Mouse (Mus musculus): ENCODE measurements around the gene Mrvi1. TPM values are rescaled to one million over a fixed set of nuclear protein-coding genes. Genes with fewer than 3 reads are reported as not detected.
A peak's percentile ranks its signal among the peaks of the same experiment; 100 is the strongest.

Mrvi1 gene
- total RNA-seq, 1 experiment from 2014 or later = 3.5 TPM

GRCm38 (mm10) chr7:110983621-110984020 lies 1.4 kb upstream of the Mrvi1 start:
- ATAC-seq (ENCODE audit: extremely low read depth, insufficient number of reproducible peaks, low FRiP score, poor library complexity, severe bottlenecking) = no peak

DNA sequence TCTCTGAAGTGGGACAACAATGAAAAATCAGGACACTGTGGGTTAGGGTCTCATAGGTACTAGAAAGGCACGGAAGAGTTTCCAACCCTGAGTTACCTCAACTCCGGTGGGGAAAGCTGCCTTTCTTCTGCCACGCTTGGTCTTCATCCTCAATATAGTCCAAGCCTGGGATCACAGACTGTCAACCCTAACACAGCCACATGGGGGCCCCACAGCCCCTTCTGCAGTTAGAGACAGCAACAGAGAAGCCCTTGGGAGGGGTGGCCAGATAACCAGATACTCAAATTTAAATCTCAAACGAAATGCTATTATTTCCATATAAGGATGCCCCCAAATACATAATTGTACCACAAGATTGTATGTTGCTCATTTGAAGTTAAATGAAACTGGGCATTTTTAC lies 503 bp upstream of the Mrvi1 start:
- 0 out of 2 replicates have a peak, but pooled peaks have one; percentile 42 for ATAC-seq (ENCODE audit: extremely low read depth, insufficient number of reproducible peaks, low FRiP score, poor library complexity, severe bottlenecking)

DNA sequence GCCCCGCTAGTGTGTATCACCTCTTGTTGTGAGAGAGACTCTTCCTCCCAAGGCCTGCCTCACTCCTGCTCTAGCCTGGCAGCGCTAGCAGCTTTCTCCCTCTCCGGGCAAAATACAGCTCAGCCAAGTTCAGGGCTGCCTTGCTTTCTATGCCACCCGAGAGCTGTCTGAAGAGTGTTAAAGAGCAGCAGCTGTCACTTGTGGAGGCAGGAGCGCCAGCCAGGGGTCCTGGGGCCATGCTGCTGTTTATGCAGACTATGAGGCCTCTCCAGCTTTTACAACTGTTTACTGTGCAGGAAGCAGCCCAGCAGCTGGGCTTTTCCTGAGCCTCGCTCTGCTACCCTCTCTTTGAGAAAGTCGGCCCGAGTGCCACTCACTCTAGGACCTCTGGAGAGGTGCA lies 1.2 kb downstream of the Mrvi1 start:
- no peak for ATAC-seq (ENCODE audit: extremely low read depth, insufficient number of reproducible peaks, low FRiP score, poor library complexity, severe bottlenecking)

- no peak for ATAC-seq (ENCODE audit: extremely low read depth, insufficient number of reproducible peaks, low FRiP score, poor library complexity, severe bottlenecking)
Observed at GRCm38 (mm10) chr7:110977699-110978392, 4.4 kb downstream of the Mrvi1 start.

DNA sequence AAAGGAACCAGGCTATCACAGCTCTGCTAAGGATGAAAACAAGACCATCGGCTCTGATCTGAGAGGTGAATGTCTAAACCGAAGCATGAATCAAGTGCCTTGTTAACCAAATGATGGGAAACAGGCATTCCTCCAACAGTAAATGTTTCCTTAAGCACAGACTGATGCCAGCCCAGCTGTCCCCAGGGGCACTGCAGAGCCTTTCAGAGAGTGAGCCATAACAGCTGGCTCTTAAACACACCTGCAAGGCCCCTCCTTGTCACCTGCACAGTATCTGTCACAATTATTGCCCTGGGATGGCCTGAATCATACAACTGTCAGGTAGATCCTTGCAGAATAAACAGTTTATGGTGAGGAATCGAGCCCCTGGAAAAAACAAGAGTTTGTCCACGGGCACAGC lies 8.8 kb downstream of the Mrvi1 start:
- ATAC-seq (ENCODE audit: extremely low read depth, insufficient number of reproducible peaks, low FRiP score, poor library complexity, severe bottlenecking) = no peak

DNA sequence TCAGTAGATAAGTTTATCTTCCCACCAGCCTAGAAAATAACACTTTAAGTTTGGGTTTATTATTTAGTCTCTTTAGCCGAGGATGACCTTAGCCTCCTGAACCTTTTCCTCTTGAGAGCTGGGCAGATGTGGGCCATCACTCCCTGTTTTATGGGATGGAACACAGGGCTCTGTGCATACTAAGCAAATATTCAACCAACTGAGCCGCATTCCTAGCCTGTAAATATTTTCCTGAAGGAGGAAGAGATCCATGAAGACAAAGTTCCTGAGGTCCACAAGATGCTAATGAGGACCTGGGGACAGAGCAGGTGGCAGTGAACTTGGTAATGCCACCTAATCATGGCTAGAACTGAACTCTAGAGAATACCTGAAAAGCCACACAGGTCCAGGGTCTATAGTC lies 9.5 kb downstream of the Mrvi1 start:
- no peak for ATAC-seq (ENCODE audit: extremely low read depth, insufficient number of reproducible peaks, low FRiP score, poor library complexity, severe bottlenecking)

- no peak for ATAC-seq (ENCODE audit: extremely low read depth, insufficient number of reproducible peaks, low FRiP score, poor library complexity, severe bottlenecking)
Observed at GRCm38 (mm10) chr7:110967373-110967772, 14.9 kb downstream of the Mrvi1 start.

- no peak for ATAC-seq (ENCODE audit: extremely low read depth, insufficient number of reproducible peaks, low FRiP score, poor library complexity, severe bottlenecking)
Observed at GRCm38 (mm10) chr7:110966853-110967252, 15.4 kb downstream of the Mrvi1 start.

- ATAC-seq (ENCODE audit: extremely low read depth, insufficient number of reproducible peaks, low FRiP score, poor library complexity, severe bottlenecking) = peak; percentile 44; the same call in 1 of the 2 replicates
Observed at GRCm38 (mm10) chr7:110965387-110965786, 16.9 kb downstream of the Mrvi1 start.

- ATAC-seq (ENCODE audit: extremely low read depth, insufficient number of reproducible peaks, low FRiP score, poor library complexity, severe bottlenecking) = no peak
Observed at GRCm38 (mm10) chr7:110963655-110963997, 18.6 kb downstream of the Mrvi1 start.

DNA sequence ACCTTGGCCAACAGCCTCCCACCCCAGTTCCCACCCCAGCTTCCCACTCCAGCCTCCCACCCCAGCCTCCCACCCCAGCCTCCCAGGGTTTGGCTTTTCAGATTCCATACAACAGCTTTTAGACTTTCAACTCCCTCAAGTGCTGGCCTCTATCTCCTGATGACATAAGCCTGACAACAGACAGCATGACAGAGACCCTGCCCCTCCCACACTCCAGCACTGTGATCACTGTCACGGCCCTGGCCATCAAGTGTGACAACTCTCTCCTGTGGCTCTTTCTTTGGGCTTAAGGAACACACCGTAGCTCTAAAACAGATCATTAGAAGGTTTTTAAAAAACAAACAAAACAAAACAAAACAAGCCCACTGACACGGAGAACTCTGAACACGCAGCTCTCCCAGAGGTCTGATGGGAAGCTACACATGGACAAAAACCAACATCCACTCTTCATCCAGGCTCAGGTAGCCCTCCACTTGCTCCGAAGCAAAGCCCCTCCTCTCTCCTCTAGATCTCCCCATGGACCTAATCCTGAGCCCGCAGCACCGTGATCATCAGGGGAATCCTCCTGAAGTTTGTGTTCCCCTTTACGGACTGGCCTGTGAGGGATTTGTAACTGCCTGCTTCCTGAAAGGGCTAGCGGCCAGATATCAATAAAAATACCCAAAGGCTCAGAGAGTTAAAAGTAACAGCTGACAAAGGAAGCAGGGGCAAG lies 19.2 kb downstream of the Mrvi1 start:
- no peak for ATAC-seq (ENCODE audit: extremely low read depth, insufficient number of reproducible peaks, low FRiP score, poor library complexity, severe bottlenecking)

DNA sequence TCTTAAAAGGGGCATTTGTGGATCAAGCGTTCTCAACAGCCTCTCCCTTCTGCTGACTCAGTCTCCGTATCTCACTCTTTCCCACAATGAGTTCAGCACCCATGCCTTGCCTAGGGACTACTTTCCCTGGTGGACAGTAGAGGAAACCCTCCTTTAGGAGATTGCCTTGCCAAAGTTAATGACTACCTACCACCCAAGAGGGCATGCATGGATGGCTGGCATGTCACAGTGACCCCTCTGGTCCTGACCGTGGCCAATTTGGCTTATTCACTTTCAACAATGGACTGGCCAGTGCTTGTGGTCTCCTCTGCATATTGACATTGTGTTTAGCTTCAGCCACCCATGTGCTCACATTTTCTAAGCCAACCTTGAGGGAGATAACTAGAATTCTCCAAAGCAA lies 19.8 kb downstream of the Mrvi1 start:
- ATAC-seq (ENCODE audit: extremely low read depth, insufficient number of reproducible peaks, low FRiP score, poor library complexity, severe bottlenecking) = no peak

DNA sequence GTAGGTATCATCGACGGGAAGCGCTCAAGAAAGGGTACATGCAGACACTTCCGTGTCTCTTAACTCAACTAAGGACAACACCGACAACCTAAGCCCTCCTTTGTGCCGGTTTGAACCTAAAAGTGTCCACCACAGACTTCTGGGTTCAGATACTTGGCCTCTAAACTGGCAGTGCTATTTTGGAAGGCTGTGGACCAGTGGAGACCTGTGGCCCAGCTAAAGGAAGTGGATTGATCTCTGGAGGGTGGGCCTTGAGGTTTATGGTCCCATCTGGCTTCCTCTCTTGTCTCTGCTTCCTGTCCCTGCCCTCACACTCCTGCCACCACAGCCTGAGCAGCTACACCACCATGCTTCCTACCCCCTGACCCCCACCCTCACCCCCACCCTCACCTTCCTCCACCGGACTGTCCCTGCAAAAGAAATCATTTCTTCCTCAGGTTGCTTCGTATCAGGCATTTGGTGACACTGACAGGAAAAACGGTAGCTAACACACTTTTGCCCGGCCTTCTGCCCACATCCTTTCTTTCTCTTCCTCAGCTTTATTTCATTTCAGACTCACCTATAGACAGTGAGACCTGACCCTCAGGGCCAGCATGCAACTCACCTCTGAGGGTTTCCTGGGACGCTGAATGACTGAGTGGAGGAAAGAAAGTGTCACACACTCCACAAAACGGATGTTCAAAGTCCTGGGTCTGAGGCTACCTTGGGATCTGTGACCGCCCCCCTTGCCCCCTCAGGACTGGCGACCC lies 25.7 kb downstream of the Mrvi1 start:
- ATAC-seq (ENCODE audit: extremely low read depth, insufficient number of reproducible peaks, low FRiP score, poor library complexity, severe bottlenecking) = peak; percentile 70

DNA sequence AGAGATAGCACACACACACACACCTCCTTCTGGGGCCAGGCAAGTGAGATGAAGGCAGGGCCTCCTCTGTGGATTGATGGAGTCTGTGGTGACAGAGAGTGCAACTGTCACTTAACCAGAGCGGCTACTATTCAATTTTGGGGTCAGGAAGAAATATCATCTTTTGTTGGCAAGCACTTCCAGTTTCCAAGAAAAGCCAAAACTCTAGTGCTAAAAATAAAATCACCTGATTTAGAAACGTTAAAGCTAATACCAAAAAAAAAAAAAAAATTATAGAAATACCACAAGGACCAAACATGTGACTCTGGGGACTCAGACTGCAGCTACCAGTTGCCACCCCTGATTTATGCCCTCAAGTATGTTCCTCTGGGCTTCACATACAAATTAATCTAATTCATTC lies 26.7 kb downstream of the Mrvi1 start:
- no peak for ATAC-seq (ENCODE audit: extremely low read depth, insufficient number of reproducible peaks, low FRiP score, poor library complexity, severe bottlenecking)

DNA sequence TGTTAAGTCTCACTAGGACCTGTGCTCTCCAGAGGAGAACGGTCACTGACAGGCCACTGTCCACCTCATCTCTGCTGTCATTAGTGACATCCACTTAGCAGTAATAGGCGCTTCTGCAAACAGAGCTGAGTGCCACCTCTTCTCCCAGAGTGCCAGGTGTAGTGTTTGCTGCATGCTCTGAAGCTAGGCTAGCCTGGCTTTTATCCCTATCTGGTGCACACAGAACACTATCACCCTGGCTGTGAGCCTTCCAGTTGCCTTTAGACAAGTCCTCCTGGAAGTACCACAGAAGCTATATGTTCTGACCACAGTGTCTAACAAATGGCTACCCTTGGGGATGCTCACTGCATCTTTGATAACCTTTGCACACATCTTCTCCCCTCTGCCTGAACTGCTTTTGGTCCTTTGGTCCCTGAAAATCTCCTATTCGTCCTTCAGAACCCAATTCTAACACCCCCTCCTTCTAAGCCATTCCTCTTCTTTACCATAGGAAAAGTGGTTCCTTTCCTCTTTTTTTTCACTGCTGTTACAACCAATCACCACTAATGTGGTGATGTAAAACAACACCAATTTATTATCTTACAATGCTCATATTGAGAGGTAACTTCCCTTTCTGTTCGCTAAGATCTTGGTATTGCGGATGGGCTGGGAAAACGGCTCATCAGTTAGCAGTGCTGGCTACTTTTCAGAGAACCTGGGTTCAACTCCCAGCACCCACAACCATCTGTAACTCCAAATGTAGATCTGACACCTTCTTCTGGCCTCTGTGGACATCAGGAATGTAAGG lies 28.0 kb downstream of the Mrvi1 start:
- no peak for ATAC-seq (ENCODE audit: extremely low read depth, insufficient number of reproducible peaks, low FRiP score, poor library complexity, severe bottlenecking)

- ATAC-seq (ENCODE audit: extremely low read depth, insufficient number of reproducible peaks, low FRiP score, poor library complexity, severe bottlenecking) = no peak
Observed at GRCm38 (mm10) chr7:110953210-110953609, 29.1 kb downstream of the Mrvi1 start.

GRCm38 (mm10) chr7:110950621-110950925 lies 31.7 kb downstream of the Mrvi1 start:
- ATAC-seq (ENCODE audit: extremely low read depth, insufficient number of reproducible peaks, low FRiP score, poor library complexity, severe bottlenecking) = no peak

GRCm38 (mm10) chr7:110949785-110950620 lies 32.3 kb downstream of the Mrvi1 start:
- no peak for ATAC-seq (ENCODE audit: extremely low read depth, insufficient number of reproducible peaks, low FRiP score, poor library complexity, severe bottlenecking)

DNA sequence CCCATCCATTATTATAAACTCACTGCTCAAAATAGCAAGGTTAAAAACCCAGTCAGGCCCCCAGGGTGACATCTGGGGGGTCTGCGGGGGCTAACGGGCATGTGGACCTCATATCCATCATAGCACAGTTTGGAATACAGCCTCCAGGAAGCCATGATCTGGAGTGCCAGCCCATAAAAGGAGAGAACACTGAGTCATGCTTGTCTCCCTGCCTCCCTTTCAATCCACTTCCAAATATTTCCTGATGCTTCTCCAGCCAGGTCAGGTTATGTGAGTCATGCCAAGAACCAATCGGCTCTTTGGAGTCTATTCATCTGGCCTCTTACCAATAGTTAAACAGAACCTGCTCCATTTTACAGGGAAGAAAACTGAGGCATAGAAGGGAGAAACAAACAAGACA lies 33.7 kb downstream of the Mrvi1 start:
- no peak for ATAC-seq (ENCODE audit: extremely low read depth, insufficient number of reproducible peaks, low FRiP score, poor library complexity, severe bottlenecking)
